Mouse (Mus musculus) 3T3-L1 (cell line): ENCODE measurements around the gene Kctd15.
A peak's percentile ranks its signal among the peaks of the same experiment; 100 is the strongest.

ENCODE experiments used
- DNase-seq: peaks from one replicate; pipeline ENCODE4 v3.0.0-alpha.2; 2015; ENCODE audit warnings: low read depth, low spot score

The Kctd15 gene

GRCm38 (mm10) chr7:34667874-34668273 is 11.3 kb upstream of the Kctd15 start:
- DNase-seq = no peak

DNA sequence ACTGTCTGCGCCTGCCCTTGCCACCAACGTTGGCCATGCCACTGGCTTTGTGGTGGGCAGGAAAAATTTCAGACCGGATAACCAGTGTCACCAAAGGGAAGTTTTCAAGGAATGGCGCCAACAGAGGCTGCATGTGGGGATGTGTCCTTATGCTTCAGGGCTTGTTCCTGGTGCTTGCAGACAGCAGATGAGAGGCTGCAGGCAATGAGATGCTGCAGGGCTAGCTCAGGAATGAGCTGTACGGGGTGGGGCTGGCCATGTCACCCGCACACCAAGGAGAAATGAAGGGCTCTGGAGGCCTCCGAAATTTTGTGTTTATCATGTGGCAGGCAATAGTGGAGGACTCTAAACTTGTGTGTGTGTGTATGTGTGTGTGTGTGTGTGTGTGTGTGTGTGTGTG is 6.6 kb upstream of the Kctd15 start:
- DNase-seq = no peak

DNA sequence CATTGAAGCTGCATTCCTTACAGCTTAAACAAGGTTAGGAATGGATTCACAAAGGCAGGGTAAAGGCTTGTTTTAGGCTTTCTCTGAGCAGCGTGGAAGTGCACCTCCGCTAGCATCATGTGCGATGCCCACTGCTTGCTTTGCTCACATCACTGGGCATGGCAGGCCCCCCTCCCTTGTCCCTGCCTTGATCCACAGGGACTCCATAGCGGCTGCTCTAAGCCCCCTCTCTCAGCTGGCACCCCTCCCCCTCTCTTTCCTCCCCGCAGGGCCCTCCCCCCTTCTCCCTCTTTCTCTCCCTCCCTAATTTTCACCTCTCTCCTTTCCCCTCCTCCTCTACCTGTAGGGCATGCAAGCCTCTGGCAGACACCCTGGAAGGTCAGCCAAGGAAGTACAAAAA is 5.7 kb upstream of the Kctd15 start:
- no peak for DNase-seq

DNA sequence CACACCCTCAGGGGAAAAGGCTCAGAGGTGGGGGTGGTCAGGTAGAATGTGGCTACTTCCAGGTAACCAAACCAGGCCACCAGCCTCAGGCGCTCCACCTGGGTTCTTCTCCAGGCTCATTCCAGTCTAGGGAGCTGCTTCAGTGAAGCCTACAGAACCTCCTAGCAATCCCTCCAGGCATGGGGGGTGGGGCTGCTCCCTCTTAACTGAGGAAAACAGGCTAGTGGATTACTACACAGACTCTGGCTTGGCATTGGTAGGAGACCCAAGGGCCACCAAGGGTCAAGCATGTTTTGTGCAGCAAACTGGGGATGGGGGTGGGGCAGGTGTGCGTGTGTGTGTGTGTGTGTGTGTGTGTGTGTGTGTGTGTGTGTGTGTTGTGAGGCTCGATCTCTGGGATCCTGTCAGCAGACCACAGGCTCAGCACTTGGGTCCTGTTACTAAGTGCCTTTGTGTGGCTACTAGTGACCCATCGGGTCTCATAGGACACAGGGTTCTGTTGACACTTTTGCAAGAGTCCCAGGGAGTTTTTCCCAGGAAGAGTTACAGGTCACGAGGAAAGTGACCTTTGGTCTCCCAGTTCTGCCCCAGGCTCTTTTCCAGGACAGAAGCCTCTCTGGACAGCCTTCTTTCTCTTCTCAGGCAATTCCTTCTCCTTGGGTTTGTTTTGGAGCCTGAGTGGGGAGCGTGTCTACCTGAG is 3.0 kb upstream of the Kctd15 start:
- no peak for DNase-seq

GRCm38 (mm10) chr7:34655086-34655839 is 1.3 kb downstream of the Kctd15 start:
- DNase-seq = peak; percentile 83

GRCm38 (mm10) chr7:34654441-34655085 is 2.0 kb downstream of the Kctd15 start:
- DNase-seq = peak; percentile 44

- DNase-seq = peak; percentile 43
These were observed 2.6 kb downstream of the Kctd15 start for GRCm38 (mm10) chr7:34653731-34654440.

- DNase-seq = peak; percentile 32
These were observed 3.6 kb downstream of the Kctd15 start for GRCm38 (mm10) chr7:34652751-34653502.

DNA sequence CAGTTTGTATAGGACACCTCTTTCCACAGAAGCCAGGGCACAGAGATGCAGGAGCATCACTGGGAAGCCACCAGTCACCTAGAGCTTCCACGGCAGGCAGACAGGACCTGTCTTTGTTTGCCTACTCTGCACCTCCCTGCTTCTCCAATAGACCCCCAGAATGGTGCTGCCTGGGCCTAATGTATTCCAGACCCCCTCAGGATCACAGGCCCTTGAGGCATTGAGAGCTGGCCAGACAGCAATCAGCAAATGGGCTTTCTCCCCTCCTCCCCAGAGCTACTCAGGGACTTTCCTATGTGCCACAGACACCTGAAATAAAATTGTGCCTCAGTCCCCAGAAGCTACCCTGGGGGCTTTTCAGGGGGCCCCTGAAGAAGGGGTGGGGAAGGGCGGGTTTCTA is 5.2 kb downstream of the Kctd15 start:
- DNase-seq = no peak

DNA sequence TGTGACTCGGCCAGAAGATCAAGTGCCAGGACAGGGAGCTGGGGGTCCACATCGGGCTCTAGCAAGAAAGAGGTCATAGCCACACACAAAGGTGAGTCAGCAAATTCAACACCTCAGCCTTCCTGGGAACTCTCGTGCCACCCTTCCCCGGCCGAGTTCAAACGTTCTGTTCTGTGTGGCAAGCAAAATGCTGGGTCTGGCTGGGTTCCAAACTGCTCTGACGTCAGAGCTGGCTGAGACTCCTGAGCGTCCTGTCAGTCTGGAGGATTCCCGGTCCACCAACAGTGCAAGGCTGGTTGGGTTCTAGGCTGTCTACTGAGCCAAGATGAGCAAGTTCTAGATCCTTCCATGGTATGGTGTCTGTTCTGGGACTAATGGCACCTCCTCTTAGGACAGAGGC is 9.5 kb downstream of the Kctd15 start:
- DNase-seq = peak; percentile 15

GRCm38 (mm10) chr7:34646144-34646795 is 10.3 kb downstream of the Kctd15 start:
- no peak for DNase-seq

DNA sequence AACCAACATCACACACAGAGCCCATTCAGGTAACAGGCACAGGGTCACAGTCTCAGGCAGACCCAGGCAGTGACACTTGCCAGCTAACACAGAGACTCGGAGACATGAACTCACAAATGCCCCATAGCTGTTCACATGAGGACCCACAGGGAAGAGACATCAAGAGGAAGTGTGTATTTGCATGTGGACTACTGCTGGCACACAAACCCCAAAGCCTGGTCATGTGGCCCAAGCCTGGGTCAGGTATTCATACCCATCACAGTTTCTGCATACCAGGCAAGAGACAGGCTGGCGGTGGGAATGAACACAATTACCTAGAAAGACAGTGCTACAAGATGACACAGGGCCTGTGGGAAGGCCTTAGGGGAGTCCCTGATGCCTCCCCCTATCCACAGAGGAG is 10.9 kb downstream of the Kctd15 start:
- DNase-seq = no peak

DNA sequence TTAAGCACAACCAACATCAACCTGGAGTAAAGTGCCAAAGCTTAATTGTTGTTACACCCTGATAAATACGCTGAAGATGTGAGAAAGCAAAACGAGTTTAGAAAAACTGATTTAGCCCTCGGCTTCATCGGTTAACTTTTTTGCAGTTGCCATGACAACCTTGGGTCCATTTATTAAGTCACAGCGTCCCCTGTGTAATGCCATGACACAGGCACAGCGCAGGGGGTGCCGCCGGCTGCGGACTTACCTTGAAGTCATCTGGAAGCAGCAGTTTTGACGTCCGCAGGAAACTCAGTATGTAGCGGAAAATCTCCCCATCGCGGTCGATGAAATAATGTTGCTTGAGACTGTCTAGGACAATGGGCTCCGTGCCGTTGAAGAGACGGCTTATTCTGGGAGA is 11.9 kb downstream of the Kctd15 start:
- no peak for DNase-seq

- DNase-seq = no peak
These were observed 13.2 kb downstream of the Kctd15 start for GRCm38 (mm10) chr7:34643329-34643728.

GRCm38 (mm10) chr7:34641968-34642367 is 14.6 kb downstream of the Kctd15 start:
- no peak for DNase-seq

DNA sequence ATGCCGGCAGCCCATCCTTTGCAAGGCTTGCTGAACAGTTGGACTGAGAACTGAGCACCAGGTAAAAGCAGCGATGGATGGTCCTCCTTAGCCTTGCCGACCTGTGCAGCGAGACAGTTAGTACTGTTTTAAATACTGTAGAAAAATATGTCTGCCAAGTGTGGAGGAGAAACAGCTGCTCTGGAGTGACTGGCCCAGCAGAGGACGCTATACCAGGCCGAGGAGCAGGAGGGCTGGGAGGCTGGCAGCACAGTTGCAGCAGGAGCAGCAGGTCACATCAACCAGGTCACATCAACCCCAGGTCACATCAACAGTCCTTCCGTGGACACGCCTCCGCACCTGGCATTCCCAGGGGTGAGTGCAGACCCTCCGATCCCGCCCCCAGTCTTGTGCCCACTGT is 16.7 kb downstream of the Kctd15 start:
- DNase-seq = no peak

GRCm38 (mm10) chr7:34636661-34637060 is 19.9 kb downstream of the Kctd15 start:
- no peak for DNase-seq

DNA sequence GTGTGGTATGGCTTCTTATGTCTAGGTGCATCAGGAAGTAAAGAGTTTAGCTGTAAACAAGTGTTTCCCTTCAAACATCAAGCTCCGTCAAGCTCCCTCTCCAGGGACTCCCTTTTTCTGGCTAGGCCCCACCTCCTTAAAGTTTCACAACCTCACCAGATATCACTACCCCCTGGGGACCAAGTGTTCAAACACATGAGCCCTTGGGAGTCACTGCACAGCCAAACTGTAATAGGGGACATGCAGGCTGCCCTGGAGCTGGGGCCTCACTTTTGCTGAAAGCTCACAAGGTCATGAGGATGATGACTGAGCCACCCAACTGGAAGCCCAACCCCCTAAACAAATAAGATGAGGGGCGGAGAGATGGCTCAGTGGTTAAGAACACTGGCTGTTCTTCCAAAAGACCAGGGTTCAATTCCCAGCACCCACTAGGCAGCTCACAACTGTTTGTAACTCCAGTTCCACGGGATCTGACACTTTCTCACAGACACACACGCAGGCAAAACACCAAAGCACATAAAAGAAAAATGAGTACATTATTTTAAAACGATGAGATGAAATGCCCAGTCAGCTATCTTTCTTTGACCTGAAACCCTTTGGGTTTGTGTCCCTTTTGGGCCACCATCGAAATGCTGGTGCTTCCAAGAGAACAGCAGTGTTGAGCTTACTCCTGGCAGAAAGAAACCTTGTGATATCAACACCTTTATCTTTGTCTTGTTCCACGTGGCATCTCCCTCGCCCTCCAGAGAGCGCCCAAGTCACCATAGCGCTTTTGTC is 23.4 kb downstream of the Kctd15 start:
- DNase-seq = no peak

DNA sequence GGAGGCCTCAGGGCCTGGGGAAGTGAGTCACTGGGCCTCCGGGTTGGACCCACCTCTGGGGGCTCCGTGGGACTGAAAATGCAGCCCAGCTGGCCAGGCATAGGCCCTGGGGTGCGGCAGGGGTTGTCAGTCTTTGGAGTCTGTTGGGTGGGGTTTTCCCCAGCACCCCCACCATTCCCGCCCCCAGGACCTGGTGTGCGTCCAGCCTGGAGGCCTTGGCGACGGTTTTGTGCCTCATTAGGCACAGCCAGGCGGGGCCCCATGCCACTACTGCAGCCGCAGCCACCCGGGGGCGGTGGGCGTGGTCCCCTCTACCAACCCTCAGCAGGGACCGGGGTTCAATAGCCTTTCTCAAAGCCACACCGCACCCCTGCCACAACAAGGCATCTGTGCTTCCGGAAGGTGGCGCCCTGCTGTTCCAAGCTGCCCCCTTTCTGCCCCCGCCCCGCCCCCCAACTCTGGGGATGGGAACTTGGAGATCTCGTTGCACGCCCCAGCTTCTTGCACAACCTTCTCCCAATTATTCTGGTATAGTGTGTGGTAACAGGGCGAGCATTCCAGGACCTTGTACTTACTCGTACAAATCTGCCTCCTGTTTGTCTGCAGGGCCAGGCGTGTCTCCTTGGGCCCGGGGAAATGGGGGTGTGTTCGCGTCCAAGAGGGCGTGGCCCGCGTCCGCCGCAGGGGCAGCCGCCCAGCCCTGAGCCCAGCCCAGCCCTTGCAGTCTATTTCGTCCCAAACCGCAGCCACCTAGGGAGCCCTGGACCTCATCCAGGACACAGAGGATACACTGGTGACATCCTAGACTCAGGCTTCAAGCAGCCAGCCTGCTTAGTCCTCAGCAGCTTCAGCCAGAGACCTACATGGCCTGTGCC is 26.1 kb downstream of the Kctd15 start:
- peak; percentile 91 for DNase-seq
